Comparison of ENCODE assay signal across 17 mouse cellular contexts in genomic region chr1:161925281-161925805, GRCm38 (mm10). TPM values are rescaled to one million over a fixed set of nuclear protein-coding genes. Genes with fewer than 3 reads are reported as not detected.
DNase-seq lines count a peak whose midpoint lies in the region; ATAC-seq and TF ChIP-seq lines count a peak whose summit lies in the region.
"Had no signal": no experiment of that assay in that cellular context is flagged by ENCODE, and none has a peak within 500 bp of the region (broad histone marks: within the 10 kb centered on the region; RNA-seq: fewer than 3 reads in every experiment).

No protein-coding gene starts in this region.

- no peak for TF ChIP-seq POLR2A in kidney, adult 2 months (IDR thresholded peaks at IDR 0.05; ENCODE audit: low read depth, low read length)

- 59% methylated on average over 13 of the region's 13 CpGs for WGBS in lung, embryonic 16.5 days
- WGBS in kidney, adult 2 months = 85% methylated on average over 13 of the region's 13 CpGs
- WGBS in kidney, embryonic 14.5 days = 93% methylated on average over 13 of the region's 13 CpGs

- peak; percentile 26 for DNase-seq in gastrocnemius, adult 2 months
- no peak for DNase-seq in gastrocnemius, postnatal 14 days
- DNase-seq in adipocyte (ENCODE audit: low spot score) = peak; percentile 70
- peak; percentile 20 for DNase-seq in cerebellum, adult 8-10 months
- DNase-seq in kidney, adult 2 months = no peak
- DNase-seq: kidney, postnatal 10 days; liver, postnatal 0 days had no signal

- H3K4me2 ChIP-seq in lung, embryonic 16.5 days (ENCODE audit: low read depth, low read length) = no peak overlapping the region
- H3K4me2 ChIP-seq in kidney, embryonic 14.5 days (replicated peaks; ENCODE audit: low read depth, low read length) = no peak overlapping the region
- H3K4me2 ChIP-seq: embryonic facial prominence, embryonic 12.5 days; intestine, embryonic 15.5 days; limb, embryonic 12.5 days; midbrain, embryonic 11.5 days had no signal

- ATAC-seq in lung, embryonic 16.5 days (ENCODE audit: low read depth) = peak; percentile 31; the same call in 1 of the 2 replicates
- no peak for ATAC-seq in kidney, embryonic 14.5 days (ENCODE audit: low FRiP score, low TSS enrichment)
- ATAC-seq: intestine, embryonic 15.5 days; liver, postnatal 0 days had no signal

- no peak overlapping the region for H3K4me3 ChIP-seq in gastrocnemius, adult 2 months
- no peak overlapping the region for H3K4me3 ChIP-seq in lung, embryonic 16.5 days (ENCODE audit: low read length)
- H3K4me3 ChIP-seq in kidney, adult 2 months (ENCODE audit: insufficient read depth, low read depth, low read length) = no peak overlapping the region
- no peak overlapping the region for H3K4me3 ChIP-seq in kidney, embryonic 14.5 days (ENCODE audit: low read length)
- H3K4me3 ChIP-seq: embryonic facial prominence, embryonic 12.5 days; forebrain, embryonic 10.5 days; hindbrain, embryonic 10.5 days; intestine, embryonic 15.5 days; limb, embryonic 12.5 days had no signal

- no peaks in the 10 kb centered on the region for H3K27me3 ChIP-seq in lung, embryonic 16.5 days (ENCODE audit: control insufficient read depth, insufficient read depth, low read depth, low read length)
- H3K27me3 ChIP-seq in kidney, adult 2 months (replicated peaks; ENCODE audit: control insufficient read depth, insufficient read depth, low read length) = no peaks in the 10 kb centered on the region
- no peaks in the 10 kb centered on the region for H3K27me3 ChIP-seq in kidney, embryonic 14.5 days (ENCODE audit: control insufficient read depth, insufficient read depth, low read length)
- H3K27me3 ChIP-seq: embryonic facial prominence, embryonic 12.5 days; intestine, embryonic 15.5 days; limb, embryonic 12.5 days had no signal

- H3K9ac ChIP-seq in lung, embryonic 16.5 days (ENCODE audit: low read length) = no peak overlapping the region
- H3K9ac ChIP-seq in kidney, embryonic 14.5 days (ENCODE audit: low read depth, low read length) = no peak overlapping the region
- H3K9ac ChIP-seq: embryonic facial prominence, embryonic 12.5 days; intestine, embryonic 15.5 days; limb, embryonic 12.5 days; liver, postnatal 0 days had no signal

- no peaks in the 10 kb centered on the region for H3K36me3 ChIP-seq in lung, embryonic 16.5 days (ENCODE audit: control insufficient read depth, insufficient read depth, low read length)
- no peaks in the 10 kb centered on the region for H3K36me3 ChIP-seq in kidney, adult 2 months (ENCODE audit: control insufficient read depth, insufficient read depth, low read length)
- no peaks in the 10 kb centered on the region for H3K36me3 ChIP-seq in kidney, embryonic 14.5 days (ENCODE audit: control insufficient read depth, insufficient read depth, low read length)
- H3K36me3 ChIP-seq: embryonic facial prominence, embryonic 12.5 days; forebrain, embryonic 10.5 days; G1E; hindbrain, embryonic 10.5 days; intestine, embryonic 15.5 days; limb, embryonic 12.5 days had no signal

- no peak overlapping the region for H3K27ac ChIP-seq in gastrocnemius, adult 2 months
- H3K27ac ChIP-seq in lung, embryonic 16.5 days (ENCODE audit: low read length) = no peak overlapping the region
- no peak overlapping the region for H3K27ac ChIP-seq in kidney, adult 2 months (ENCODE audit: insufficient read depth, low read depth, low read length)
- no peak overlapping the region for H3K27ac ChIP-seq in kidney, embryonic 14.5 days (ENCODE audit: low read depth, low read length)
- H3K27ac ChIP-seq: embryonic facial prominence, embryonic 12.5 days; forebrain, embryonic 10.5 days; hindbrain, embryonic 10.5 days; intestine, embryonic 15.5 days; limb, embryonic 12.5 days had no signal

- H3K4me1 ChIP-seq in lung, embryonic 16.5 days (replicated peaks; ENCODE audit: control insufficient read depth, insufficient read depth, low read length) = no peaks in the 10 kb centered on the region
- H3K4me1 ChIP-seq in kidney, adult 2 months (ENCODE audit: control insufficient read depth, insufficient read depth, low read length) = no peaks in the 10 kb centered on the region
- H3K4me1 ChIP-seq in kidney, embryonic 14.5 days (ENCODE audit: control insufficient read depth, insufficient read depth, low read length) = no peaks in the 10 kb centered on the region
- H3K4me1 ChIP-seq: embryonic facial prominence, embryonic 12.5 days; hindbrain, embryonic 10.5 days; intestine, embryonic 15.5 days had no signal

- TF ChIP-seq CTCF in gastrocnemius, adult 2 months (IDR thresholded peaks at IDR 0.05) = no peak
- TF ChIP-seq CTCF in kidney, adult 2 months (conservative IDR thresholded peaks at IDR 0.05; ENCODE audit: insufficient read depth, insufficient read length, low read depth, low read length) = no peak

- intact Hi-C loops in gastrocnemius, adult 2 months (cut with DNase I) = no loop called here
- intact Hi-C loops in gastrocnemius, postnatal 14 days (cut with DNase I; ENCODE audit: low total_unique reads) = no loop called here

- H3K9me3 ChIP-seq in lung, embryonic 16.5 days (ENCODE audit: control insufficient read depth, low read length) = no peaks in the 10 kb centered on the region
- no peaks in the 10 kb centered on the region for H3K9me3 ChIP-seq in kidney, embryonic 14.5 days (ENCODE audit: control insufficient read depth, low read length)
- H3K9me3 ChIP-seq: embryonic facial prominence, embryonic 12.5 days; forebrain, embryonic 10.5 days; G1E; hindbrain, embryonic 10.5 days; intestine, embryonic 15.5 days; limb, embryonic 12.5 days had no signal

RNA-seq across cellular contexts. Expression of gene Pigc, which starts 43.6 kb away (rescaled TPM):
- total RNA-seq in gastrocnemius, adult 2 months (2021) = 10 to 100 TPM; 14.4 to 15.6 TPM
- total RNA-seq in gastrocnemius, postnatal 14 days (2021) = 10 to 100 TPM; 17.2 to 19.4 TPM
- polyA plus RNA-seq in lung, embryonic 16.5 days (2015; fragmentation: Nextera tagmentation; extraction: Ambion mirVana) = 35.7 and 38.0 TPM in 2 replicates
- 15.6 and 16.6 TPM in 2 replicates for polyA plus RNA-seq in kidney, adult 2 months (2012; rRNA removed)
- 33.6 and 42.2 TPM in 2 replicates for polyA plus RNA-seq in kidney, embryonic 14.5 days (2014; fragmentation: Nextera tagmentation; extraction: Ambion mirVana)

RNA-seq across cellular contexts. Expression of gene Suco, which starts 48.9 kb away (rescaled TPM):
- total RNA-seq in gastrocnemius, adult 2 months (2021) = 1 to 10 TPM; 8.4 to 9.9 TPM
- total RNA-seq in gastrocnemius, postnatal 14 days (2021) = 10 to 100 TPM in 1 of 2 experiments, 1 to 10 TPM in 1; 8.1 to 10.3 TPM
- polyA plus RNA-seq in lung, embryonic 16.5 days (2015; fragmentation: Nextera tagmentation; extraction: Ambion mirVana) = 17.4 and 17.9 TPM in 2 replicates
- 2.7 and 3.7 TPM in 2 replicates for polyA plus RNA-seq in kidney, adult 2 months (2012; rRNA removed)
- 20.2 and 30.6 TPM in 2 replicates for polyA plus RNA-seq in kidney, embryonic 14.5 days (2014; fragmentation: Nextera tagmentation; extraction: Ambion mirVana)

RNA-seq across cellular contexts. Expression of gene 4930558K02Rik, which starts 54.1 kb away (rescaled TPM):
- not detected for total RNA-seq in gastrocnemius, adult 2 months (2021)
- total RNA-seq in gastrocnemius, postnatal 14 days (2021) = not detected
- polyA plus RNA-seq in lung, embryonic 16.5 days (2015; fragmentation: Nextera tagmentation; extraction: Ambion mirVana) = not detected in 2 replicates
- not detected in 2 replicates for polyA plus RNA-seq in kidney, adult 2 months (2012; rRNA removed)
- polyA plus RNA-seq in kidney, embryonic 14.5 days (2014; fragmentation: Nextera tagmentation; extraction: Ambion mirVana) = not detected in 2 replicates
- total RNA-seq: G1E; left cerebral cortex, adult 18-20 months had no signal
- polyA plus RNA-seq: embryonic facial prominence, embryonic 12.5 days; forebrain, embryonic 10.5 days; G1E; hindbrain, embryonic 10.5 days; intestine, embryonic 15.5 days; limb, embryonic 12.5 days; liver, postnatal 0 days; midbrain, embryonic 11.5 days had no signal

Comparison
In these comparisons a context has a peak if more than half of its experiments do, and no peak if none do; other contexts are left out.
1. DNase-seq: peak in gastrocnemius, adult 2 months (single experiment), adipocyte (single experiment) and cerebellum, adult 8-10 months (single experiment); none in gastrocnemius, postnatal 14 days (single experiment) and kidney, adult 2 months (single experiment).